Mouse (Mus musculus): ENCODE data around the gene Coa3. TPM values are rescaled to one million over a fixed set of nuclear protein-coding genes. Genes with fewer than 3 reads are reported as not detected.
A peak's percentile ranks its signal among the peaks of the same experiment; 100 is the strongest.

Gene Coa3
- polyA plus RNA-seq, 1 experiment from 2014 or later: 204 TPM

DNA sequence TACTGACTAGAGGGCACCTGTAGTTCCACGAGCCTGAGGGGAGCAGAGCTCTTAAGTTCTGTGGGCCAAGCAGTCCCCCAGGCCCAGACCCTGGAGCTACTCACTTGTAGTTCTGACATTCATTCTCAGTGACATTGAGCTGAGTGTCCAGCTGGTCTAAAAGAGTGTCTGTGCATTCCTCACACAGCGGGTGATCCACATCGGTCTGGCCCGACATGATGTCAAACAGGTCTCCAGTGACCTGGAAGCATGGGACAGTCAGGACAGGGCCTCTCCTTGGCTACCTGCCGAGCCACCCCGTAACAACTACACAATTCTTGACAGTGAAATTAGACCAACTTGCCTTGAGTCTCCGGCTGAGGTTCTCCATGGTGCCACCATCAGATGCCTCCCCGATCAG, 16.3 kb upstream of the Coa3 start:
- Histone ChIP-seq H3K27ac (ENCODE audit: low read depth, low read length) (no peak overlapping the region), H3K9me3 (ENCODE audit: control insufficient read depth, low read length) (no peaks in the 10 kb centered on the region), H3K4me2 (replicated peaks; ENCODE audit: low read depth, low read length) (no peak overlapping the region), H3K9ac (ENCODE audit: low read depth, low read length) (no peak overlapping the region), H3K4me3 (ENCODE audit: low read length) (no peak overlapping the region), H3K4me1 (ENCODE audit: control insufficient read depth, insufficient read depth, low read length) (no peaks in the 10 kb centered on the region), H3K27me3 (ENCODE audit: control insufficient read depth, insufficient read depth, low read length) (no peaks in the 10 kb centered on the region), H3K36me3 (ENCODE audit: control insufficient read depth, insufficient read depth, low read length) (peaks cover 71% of the 10 kb centered on the region)
- 98% methylated on average over 8 of the region's 8 CpGs for WGBS
- ATAC-seq (ENCODE audit: low FRiP score, low TSS enrichment): no peak

DNA sequence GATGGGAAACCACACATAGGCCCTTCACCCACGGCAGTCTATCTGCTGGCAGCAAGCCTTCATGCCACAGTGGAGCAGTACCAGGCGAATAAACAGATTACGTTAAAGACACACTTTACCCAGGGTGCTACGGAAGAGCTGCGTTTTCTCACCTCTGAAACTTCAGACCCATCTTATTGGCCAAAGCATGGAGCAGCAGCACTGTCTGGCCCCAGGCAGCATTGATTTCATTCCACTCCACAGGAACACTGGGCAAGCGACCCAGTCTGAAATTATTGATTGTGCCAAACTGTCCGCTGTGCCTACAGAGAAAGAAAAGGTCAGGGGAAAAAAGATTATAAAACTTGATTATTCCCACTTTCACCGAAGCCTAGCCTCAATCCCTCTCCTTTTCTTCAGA, 12.3 kb upstream of the Coa3 start:
- 94% methylated on average over 8 of the region's 8 CpGs for WGBS
- H3K4me2 ChIP-seq (replicated peaks; ENCODE audit: low read depth, low read length): no peak overlapping the region
- H3K36me3 ChIP-seq (ENCODE audit: control insufficient read depth, insufficient read depth, low read length): peaks cover 74% of the 10 kb centered on the region
- no peaks in the 10 kb centered on the region for H3K9me3 ChIP-seq (ENCODE audit: control insufficient read depth, low read length)
- ATAC-seq (ENCODE audit: low FRiP score, low TSS enrichment): no peak
- no peaks in the 10 kb centered on the region for H3K4me1 ChIP-seq (ENCODE audit: control insufficient read depth, insufficient read depth, low read length)
- H3K9ac ChIP-seq (ENCODE audit: low read depth, low read length): no peak overlapping the region
- no peaks in the 10 kb centered on the region for H3K27me3 ChIP-seq (ENCODE audit: control insufficient read depth, insufficient read depth, low read length)
- H3K27ac ChIP-seq (ENCODE audit: low read depth, low read length): no peak overlapping the region
- H3K4me3 ChIP-seq (ENCODE audit: low read length): no peak overlapping the region

DNA sequence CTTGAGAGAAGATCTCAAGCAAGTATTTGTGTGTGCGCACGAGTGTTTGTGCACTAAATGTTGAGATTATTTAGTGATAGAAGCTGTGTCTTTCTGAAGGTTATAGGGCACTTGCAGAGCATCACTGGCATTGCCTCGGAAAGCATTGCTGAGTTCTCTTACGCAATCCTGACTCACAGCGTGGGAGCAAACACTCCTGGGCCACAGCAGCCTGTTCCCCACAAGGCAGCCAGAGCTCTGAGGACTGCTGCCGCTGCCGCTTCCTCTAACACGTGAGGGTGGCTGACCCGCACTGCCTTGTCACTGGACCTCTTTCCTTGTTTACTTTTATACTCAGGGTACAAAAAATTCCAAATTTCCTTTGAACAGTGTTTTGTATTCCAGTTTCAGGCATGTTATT, 8.4 kb upstream of the Coa3 start:
- no peak overlapping the region for H3K27ac ChIP-seq (ENCODE audit: low read depth, low read length)
- peaks cover 44% of the 10 kb centered on the region for H3K36me3 ChIP-seq (ENCODE audit: control insufficient read depth, insufficient read depth, low read length)
- 88% methylated on average over 9 of the region's 9 CpGs for WGBS

DNA sequence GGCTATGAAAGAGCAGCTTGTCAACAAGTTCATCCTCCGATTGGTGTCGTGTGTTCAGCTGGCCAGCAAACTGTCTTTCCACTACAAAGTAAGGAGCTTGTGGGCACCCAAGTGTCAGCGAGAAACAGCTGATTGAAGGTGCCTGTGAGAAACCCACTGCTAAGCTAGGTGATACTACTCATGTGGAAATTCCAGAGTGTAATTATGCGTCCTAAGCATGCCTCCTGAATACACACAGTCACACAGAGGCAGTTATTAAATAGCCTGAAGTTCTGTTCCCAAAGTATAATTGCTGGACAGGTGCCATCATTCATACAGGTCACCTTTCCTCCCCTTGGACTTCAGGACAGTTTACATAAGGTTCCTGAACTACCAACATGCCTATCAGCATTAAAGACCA, 4.9 kb upstream of the Coa3 start:
- Histone ChIP-seq H3K27me3 (ENCODE audit: control insufficient read depth, insufficient read depth, low read length) (no peaks in the 10 kb centered on the region), H3K9ac (ENCODE audit: low read depth, low read length) (no peak overlapping the region), H3K36me3 (ENCODE audit: control insufficient read depth, insufficient read depth, low read length) (peaks cover 16% of the 10 kb centered on the region; the same call in 1 of the 2 replicates), H3K4me2 (replicated peaks; ENCODE audit: low read depth, low read length) (no peak overlapping the region), H3K4me3 (ENCODE audit: low read length) (no peak overlapping the region), H3K27ac (ENCODE audit: low read depth, low read length) (peak overlapping the region; percentile 71; the same call in 1 of the 2 replicates), H3K4me1 (ENCODE audit: control insufficient read depth, insufficient read depth, low read length) (peaks cover 19% of the 10 kb centered on the region), H3K9me3 (ENCODE audit: control insufficient read depth, low read length) (no peaks in the 10 kb centered on the region)
- 47% methylated on average over 4 of the region's 4 CpGs for WGBS
- ATAC-seq (ENCODE audit: low FRiP score, low TSS enrichment): no peak

More for the DNA sequence above, 8.4 kb upstream of the Coa3 start:
- H3K9me3 ChIP-seq (ENCODE audit: control insufficient read depth, low read length): no peaks in the 10 kb centered on the region
- no peaks in the 10 kb centered on the region for H3K27me3 ChIP-seq (ENCODE audit: control insufficient read depth, insufficient read depth, low read length)
- no peak overlapping the region for H3K4me2 ChIP-seq (replicated peaks; ENCODE audit: low read depth, low read length)
- H3K4me1 ChIP-seq (ENCODE audit: control insufficient read depth, insufficient read depth, low read length): peaks cover 3% of the 10 kb centered on the region; the same call in 1 of the 2 replicates
- H3K4me3 ChIP-seq (ENCODE audit: low read length): no peak overlapping the region
- no peak overlapping the region for H3K9ac ChIP-seq (ENCODE audit: low read depth, low read length)
- no peak for ATAC-seq (ENCODE audit: low FRiP score, low TSS enrichment)

DNA sequence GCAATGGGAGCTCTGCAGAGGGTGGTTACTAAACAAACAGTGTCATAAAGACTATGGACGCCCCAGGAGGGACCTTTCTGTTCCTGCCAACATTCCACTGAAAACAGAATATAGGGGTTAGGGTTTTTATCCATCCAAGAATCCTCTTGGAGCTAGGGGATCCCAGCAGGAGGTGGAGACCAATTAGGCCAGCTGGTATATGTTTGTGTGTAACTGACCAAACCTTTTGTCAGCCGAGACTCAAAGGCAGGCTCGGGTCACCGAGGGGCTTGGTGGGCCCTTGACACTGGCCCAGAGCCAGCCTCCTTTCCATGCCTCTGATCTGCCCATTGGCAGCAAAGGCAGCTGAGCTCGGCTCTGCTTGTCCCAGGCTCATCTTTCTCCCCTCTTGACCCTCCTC, 4.0 kb upstream of the Coa3 start:
- 25% methylated on average over 5 of the region's 5 CpGs for WGBS
- no peak overlapping the region for H3K4me2 ChIP-seq (replicated peaks; ENCODE audit: low read depth, low read length)
- no peak overlapping the region for H3K4me3 ChIP-seq (ENCODE audit: low read length)
- peaks cover 24% of the 10 kb centered on the region for H3K4me1 ChIP-seq (ENCODE audit: control insufficient read depth, insufficient read depth, low read length)
- no peaks in the 10 kb centered on the region for H3K9me3 ChIP-seq (ENCODE audit: control insufficient read depth, low read length)
- H3K9ac ChIP-seq (ENCODE audit: low read depth, low read length): no peak overlapping the region
- H3K36me3 ChIP-seq (ENCODE audit: control insufficient read depth, insufficient read depth, low read length): peaks cover 6% of the 10 kb centered on the region; the same call in 1 of the 2 replicates
- ATAC-seq (ENCODE audit: low FRiP score, low TSS enrichment): peak; percentile 33
- H3K27ac ChIP-seq (ENCODE audit: low read depth, low read length): peak overlapping the region; percentile 43; the same call in 1 of the 2 replicates
- H3K27me3 ChIP-seq (ENCODE audit: control insufficient read depth, insufficient read depth, low read length): no peaks in the 10 kb centered on the region

DNA sequence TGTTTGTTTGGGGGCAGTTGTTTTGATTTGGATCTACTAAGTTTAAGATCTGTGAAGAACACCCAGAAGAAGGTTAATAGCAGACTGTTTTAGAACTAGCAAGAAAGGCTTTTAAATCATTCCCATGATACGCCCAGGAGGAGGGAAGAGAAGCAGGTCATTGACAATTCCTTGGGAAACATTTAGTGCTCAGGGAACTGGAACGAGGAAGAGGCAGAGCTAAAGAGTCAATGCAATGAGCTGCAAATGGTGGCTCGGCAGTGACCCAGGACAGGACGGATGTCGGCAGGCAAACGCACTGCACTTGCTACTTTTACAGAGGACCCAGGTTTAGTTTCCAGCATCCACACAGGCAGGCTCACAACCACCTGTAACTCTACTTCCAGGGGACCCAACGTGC, 1.9 kb upstream of the Coa3 start:
- ATAC-seq (ENCODE audit: low FRiP score, low TSS enrichment): no peak
- H3K27me3 ChIP-seq (ENCODE audit: control insufficient read depth, insufficient read depth, low read length): no peaks in the 10 kb centered on the region
- no peak overlapping the region for H3K4me3 ChIP-seq (ENCODE audit: low read length)
- H3K9ac ChIP-seq (ENCODE audit: low read depth, low read length): no peak overlapping the region
- H3K9me3 ChIP-seq (ENCODE audit: control insufficient read depth, low read length): no peaks in the 10 kb centered on the region
- no peak overlapping the region for H3K27ac ChIP-seq (ENCODE audit: low read depth, low read length)
- WGBS: 14% methylated on average over 7 of the region's 7 CpGs
- H3K36me3 ChIP-seq (ENCODE audit: control insufficient read depth, insufficient read depth, low read length): peaks cover 5% of the 10 kb centered on the region; the same call in 1 of the 2 replicates
- no peak overlapping the region for H3K4me2 ChIP-seq (replicated peaks; ENCODE audit: low read depth, low read length)
- H3K4me1 ChIP-seq (ENCODE audit: control insufficient read depth, insufficient read depth, low read length): peaks cover 44% of the 10 kb centered on the region

DNA sequence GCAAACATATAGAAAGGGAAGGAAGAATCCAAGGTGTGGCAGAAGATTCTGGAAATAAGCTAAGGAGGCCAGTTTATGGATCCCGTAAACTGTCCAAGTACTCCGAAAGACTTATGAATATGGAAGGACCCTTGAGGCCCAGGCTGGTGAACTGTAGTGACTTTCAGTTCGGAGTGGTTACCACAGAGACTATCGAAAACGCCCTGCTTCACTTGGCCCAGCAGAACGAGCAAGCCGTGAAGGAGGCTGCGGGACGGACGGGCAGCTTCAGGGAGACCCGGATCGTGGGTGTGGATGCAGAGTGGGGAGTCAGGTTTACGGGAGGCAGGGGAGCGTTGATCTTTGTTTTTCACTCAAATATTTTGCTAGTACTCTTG, 267 bp upstream of the Coa3 start:
- no peak overlapping the region for H3K27ac ChIP-seq (ENCODE audit: low read depth, low read length)
- ATAC-seq (ENCODE audit: low FRiP score, low TSS enrichment): no peak
- H3K36me3 ChIP-seq (ENCODE audit: control insufficient read depth, insufficient read depth, low read length): peaks cover 5% of the 10 kb centered on the region; the same call in 1 of the 2 replicates
- peak overlapping the region; percentile 50 for H3K4me3 ChIP-seq (ENCODE audit: low read length)
- 64% methylated on average over 14 of the region's 14 CpGs for WGBS
- peak overlapping the region; percentile 84 for H3K4me2 ChIP-seq (replicated peaks; ENCODE audit: low read depth, low read length)
- no peaks in the 10 kb centered on the region for H3K27me3 ChIP-seq (ENCODE audit: control insufficient read depth, insufficient read depth, low read length)
- peak overlapping the region; percentile 5; the same call in 1 of the 2 replicates for H3K9ac ChIP-seq (ENCODE audit: low read depth, low read length)
- H3K4me1 ChIP-seq (ENCODE audit: control insufficient read depth, insufficient read depth, low read length): peaks cover 44% of the 10 kb centered on the region
- no peaks in the 10 kb centered on the region for H3K9me3 ChIP-seq (ENCODE audit: control insufficient read depth, low read length)

DNA sequence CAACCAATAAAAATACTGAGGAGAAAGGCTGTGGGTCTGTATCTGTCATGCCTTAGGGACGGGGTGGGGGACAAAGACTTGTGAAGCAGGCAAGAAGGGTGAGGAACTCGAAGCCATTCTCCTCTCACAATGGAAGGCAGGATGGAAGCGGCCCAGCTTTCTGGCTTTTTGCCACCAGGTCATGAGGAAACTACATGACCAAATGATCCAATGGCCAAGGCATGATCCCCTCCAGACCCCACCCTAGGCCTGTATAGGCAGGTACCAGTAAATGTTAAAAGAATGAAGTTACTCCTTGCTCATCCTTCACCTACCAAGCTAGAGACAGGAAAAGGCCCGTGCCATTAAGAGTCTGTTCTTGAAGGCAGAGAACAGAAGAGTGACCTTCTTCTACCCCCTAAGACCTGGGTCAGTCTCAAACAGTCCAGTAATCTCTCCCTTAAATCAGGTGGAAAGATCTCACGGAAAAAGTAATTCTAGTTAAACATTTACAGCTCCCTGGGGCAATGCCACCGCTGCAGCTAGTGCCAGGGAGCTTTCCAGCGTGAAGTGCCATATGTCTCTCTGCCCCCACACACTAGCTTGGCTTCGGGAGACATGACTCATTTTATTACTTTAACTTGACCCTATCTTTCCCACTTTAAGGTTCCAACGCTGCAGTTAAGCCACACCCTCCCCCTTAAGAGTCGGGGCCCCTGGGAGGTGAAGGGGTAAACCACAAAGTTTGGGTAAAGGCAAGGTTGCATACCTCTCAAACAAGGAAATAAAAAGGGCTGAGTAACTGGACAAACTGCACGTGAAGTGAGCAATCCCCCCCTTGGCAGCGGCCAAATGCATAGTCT, 1.3 kb downstream of the Coa3 start:
- H3K27me3 ChIP-seq (ENCODE audit: control insufficient read depth, insufficient read depth, low read length): no peaks in the 10 kb centered on the region
- peak overlapping the region; percentile 84 for H3K4me2 ChIP-seq (replicated peaks; ENCODE audit: low read depth, low read length)
- H3K27ac ChIP-seq (ENCODE audit: low read depth, low read length): peak overlapping the region; percentile 63
- peaks cover 41% of the 10 kb centered on the region for H3K4me1 ChIP-seq (ENCODE audit: control insufficient read depth, insufficient read depth, low read length)
- peaks cover 5% of the 10 kb centered on the region; the same call in 1 of the 2 replicates for H3K36me3 ChIP-seq (ENCODE audit: control insufficient read depth, insufficient read depth, low read length)
- WGBS: 37% methylated on average over 12 of the region's 12 CpGs
- H3K9me3 ChIP-seq (ENCODE audit: control insufficient read depth, low read length): no peaks in the 10 kb centered on the region
- ATAC-seq (ENCODE audit: low FRiP score, low TSS enrichment): peak; percentile 28; the same call in 1 of the 2 replicates
- H3K9ac ChIP-seq (ENCODE audit: low read depth, low read length): peak overlapping the region; percentile 52
- peak overlapping the region; percentile 50 for H3K4me3 ChIP-seq (ENCODE audit: low read length)
